Mouse (Mus musculus) bone marrow macrophage, adult 2 months (primary cell): ENCODE data around the gene Psmc6.

Experiments used
- CTCF ChIP-seq: IDR thresholded peaks from 2 replicates; pipeline ENCODE4 v1.5.1; 2012; ENCODE audit warnings: low read depth, mild to moderate bottlenecking, low read length, moderate library complexity
- POLR2A ChIP-seq: IDR thresholded peaks from 2 replicates; pipeline ENCODE4 v1.6.1; 2012; ENCODE audit warnings: mild to moderate bottlenecking, low read depth, low read length, borderline replicate concordance

- TF ChIP-seq CTCF (no peak), POLR2A (no peak)
These were observed 47.5 kb upstream of the Psmc6 start for GRCm38 (mm10) chr14:45282066-45282465.
